Mouse (Mus musculus): ENCODE measurements around the gene Arhgef15.

- TF ChIP-seq GATA1 (IDR thresholded peaks at IDR 0.05; ENCODE audit: borderline replicate concordance, low read length) (no peak), FLI1 (IDR thresholded peaks at IDR 0.05; ENCODE audit: low read length) (no peak)
These were observed 691 bp upstream of the Arhgef15 start for GRCm38 (mm10) chr11:68957971-68958370.

Measured in megakaryocyte, embryonic 14.5 days (primary cell).